Mouse (Mus musculus): ENCODE measurements around the gene Npw.

DNA sequence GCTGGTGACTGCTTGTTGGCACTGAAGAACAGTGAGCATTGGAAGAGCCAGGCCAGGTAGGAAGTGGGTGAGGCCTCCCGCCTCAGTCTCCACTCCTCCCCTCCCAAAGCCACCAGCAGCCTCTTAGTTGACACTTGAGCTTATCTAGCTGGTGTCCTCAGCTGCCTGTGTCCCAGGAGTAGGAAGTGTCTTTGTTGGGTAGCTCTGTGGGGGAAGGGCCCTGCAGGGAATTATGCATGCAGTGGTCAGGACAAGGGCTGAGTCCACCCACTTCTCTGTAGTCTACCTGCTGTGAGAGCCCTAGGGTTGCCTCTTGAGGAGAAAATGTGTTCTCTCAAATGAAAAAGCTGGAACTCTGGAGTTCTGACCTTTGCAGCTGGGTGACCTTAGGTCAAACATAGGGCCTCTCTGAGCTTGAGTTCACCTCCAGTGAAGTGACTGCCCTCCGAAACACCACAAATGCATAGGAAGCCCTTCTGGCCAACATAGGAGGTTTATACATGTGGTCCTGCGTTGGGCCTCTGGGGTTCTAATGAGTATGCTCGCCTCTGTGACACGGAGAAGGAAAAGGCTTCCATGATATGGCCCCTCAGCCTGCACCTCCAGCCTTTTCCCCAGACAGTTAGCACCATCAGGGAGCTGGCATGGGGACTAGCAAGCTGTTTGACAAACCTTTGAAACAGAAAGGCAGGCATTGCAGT is 21.3 kb downstream of the Npw start:
- TF ChIP-seq CTCF (IDR thresholded peaks at IDR 0.05; ENCODE audit: insufficient read depth, low read depth, low read length) (no peak), POLR2A (IDR thresholded peaks at IDR 0.05; ENCODE audit: insufficient read depth, low read depth, low read length) (no peak)
